Comparison of ENCODE assay signal across 14 mouse cellular contexts in genomic region chr1:162223258-162223940, GRCm38 (mm10).
DNase-seq lines count a peak whose midpoint lies in the region; ATAC-seq and TF ChIP-seq lines count a peak whose summit lies in the region.
"Had no signal": no experiment of that assay in that cellular context is flagged by ENCODE, and none has a peak within 500 bp of the region (broad histone marks: within the 10 kb centered on the region; RNA-seq: fewer than 3 reads in every experiment).

No protein-coding gene starts in this region.

- peak overlapping the region; percentile 67 for H3K27ac ChIP-seq in lung, embryonic 14.5 days (ENCODE audit: low read depth)
- H3K27ac ChIP-seq in embryonic facial prominence, embryonic 11.5 days (replicated peaks; ENCODE audit: low read depth, low read length), result peak overlapping the region; percentile 56
- H3K27ac ChIP-seq in limb, embryonic 14.5 days (replicated peaks; ENCODE audit: low read depth, low read length), result peak overlapping the region; percentile 100
- H3K27ac ChIP-seq: liver, embryonic 12.5 days; midbrain, embryonic 15.5 days had no signal

- no peak for DNase-seq in lung, embryonic 14.5 days
- no peak for DNase-seq in lung, postnatal 10 days
- peak; percentile 61 for DNase-seq in NIH3T3 (ENCODE audit: low read depth)
- peak; percentile 35 for DNase-seq in embryonic facial prominence, embryonic 11.5 days (ENCODE audit: low spot score)
- DNase-seq in limb, embryonic 14.5 days (ENCODE audit: low spot score), result no peak
- DNase-seq in cerebellum, adult 11-12 months, result no peak
- no peak for DNase-seq in spleen, adult 18-20 months
- DNase-seq: cerebellum, adult 2 months; heart, postnatal 4 days; retina, postnatal 1 day had no signal

- H3K27me3 ChIP-seq in lung, embryonic 14.5 days (ENCODE audit: insufficient read depth, low read length), result no peaks in the 10 kb centered on the region
- H3K27me3 ChIP-seq in embryonic facial prominence, embryonic 11.5 days (ENCODE audit: control insufficient read depth, insufficient read depth, low read length), result no peaks in the 10 kb centered on the region
- no peaks in the 10 kb centered on the region for H3K27me3 ChIP-seq in limb, embryonic 14.5 days (ENCODE audit: control insufficient read depth, insufficient read depth, low read length)
- H3K27me3 ChIP-seq: liver, embryonic 12.5 days; midbrain, embryonic 15.5 days; Patski had no signal

- TF ChIP-seq POLR2A in limb, embryonic 14.5 days (IDR thresholded peaks at IDR 0.05; ENCODE audit: borderline replicate concordance, extremely low read depth, insufficient read depth, insufficient read length), result peak; percentile 42; the same call in 1 of the 2 replicates

- H3K9me3 ChIP-seq in lung, embryonic 14.5 days (ENCODE audit: low read depth, low read length), result no peaks in the 10 kb centered on the region
- no peaks in the 10 kb centered on the region for H3K9me3 ChIP-seq in embryonic facial prominence, embryonic 11.5 days (replicated peaks; ENCODE audit: control insufficient read depth, low read length)
- no peaks in the 10 kb centered on the region for H3K9me3 ChIP-seq in limb, embryonic 14.5 days (ENCODE audit: control insufficient read depth, low read length)
- H3K9me3 ChIP-seq: liver, embryonic 12.5 days; midbrain, embryonic 15.5 days had no signal

- peaks cover 13% of the 10 kb centered on the region; the same call in 1 of the 2 replicates for H3K36me3 ChIP-seq in lung, embryonic 14.5 days (ENCODE audit: insufficient read depth)
- H3K36me3 ChIP-seq in embryonic facial prominence, embryonic 11.5 days (replicated peaks; ENCODE audit: control insufficient read depth, insufficient read depth, low read depth, low read length), result no peaks in the 10 kb centered on the region
- peaks cover 35% of the 10 kb centered on the region for H3K36me3 ChIP-seq in limb, embryonic 14.5 days (ENCODE audit: control insufficient read depth, insufficient read depth, low read length)
- H3K36me3 ChIP-seq: liver, embryonic 12.5 days; midbrain, embryonic 15.5 days had no signal

- H3K4me1 ChIP-seq in lung, embryonic 14.5 days (ENCODE audit: insufficient read depth), result peaks cover 21% of the 10 kb centered on the region
- H3K4me1 ChIP-seq in embryonic facial prominence, embryonic 11.5 days (ENCODE audit: control insufficient read depth, insufficient read depth, low read length), result no peaks in the 10 kb centered on the region
- H3K4me1 ChIP-seq in limb, embryonic 14.5 days (ENCODE audit: control insufficient read depth, insufficient read depth, low read length), result peaks cover 10% of the 10 kb centered on the region; the same call in 1 of the 2 replicates
- H3K4me1 ChIP-seq: liver, embryonic 12.5 days; midbrain, embryonic 15.5 days had no signal

- H3K4me3 ChIP-seq in lung, embryonic 14.5 days (ENCODE audit: low read depth, low read length), result no peak overlapping the region
- peak overlapping the region; percentile 17; the same call in 1 of the 2 replicates for H3K4me3 ChIP-seq in embryonic facial prominence, embryonic 11.5 days (ENCODE audit: low read depth, low read length)
- peak overlapping the region; percentile 58 for H3K4me3 ChIP-seq in limb, embryonic 14.5 days (replicated peaks; ENCODE audit: low read length)
- H3K4me3 ChIP-seq: liver, embryonic 12.5 days; midbrain, embryonic 15.5 days had no signal

- TF ChIP-seq CTCF in lung, embryonic 14.5 days (IDR thresholded peaks at IDR 0.05; ENCODE audit: low read depth), result no peak

- no peak for ATAC-seq in lung, embryonic 14.5 days (ENCODE audit: insufficient read depth)
- no peak for ATAC-seq in embryonic facial prominence, embryonic 11.5 days (replicated peaks; ENCODE audit: insufficient number of reproducible peaks, low FRiP score, low TSS enrichment, low read depth)
- ATAC-seq in limb, embryonic 14.5 days (ENCODE audit: low FRiP score, low read depth), result no peak
- ATAC-seq: inflammation-experienced regulatory T-cells, adult 6 months; liver, embryonic 12.5 days; midbrain, embryonic 15.5 days; Patski had no signal

- H3K9ac ChIP-seq in lung, embryonic 14.5 days, result peak overlapping the region; percentile 29
- peak overlapping the region; percentile 34 for H3K9ac ChIP-seq in embryonic facial prominence, embryonic 11.5 days (replicated peaks; ENCODE audit: low read length)
- H3K9ac ChIP-seq in limb, embryonic 14.5 days (ENCODE audit: low read depth, low read length, severe bottlenecking), result peak overlapping the region; percentile 95
- H3K9ac ChIP-seq: liver, embryonic 12.5 days; midbrain, embryonic 15.5 days had no signal

- WGBS in lung, embryonic 14.5 days, result 51% methylated on average over 8 of the region's 8 CpGs
- 62% methylated on average over 8 of the region's 8 CpGs for WGBS in embryonic facial prominence, embryonic 11.5 days
- 35% methylated on average over 8 of the region's 8 CpGs for WGBS in limb, embryonic 14.5 days

- H3K4me2 ChIP-seq in lung, embryonic 14.5 days, result peak overlapping the region; percentile 38
- peak overlapping the region; percentile 39 for H3K4me2 ChIP-seq in embryonic facial prominence, embryonic 11.5 days (ENCODE audit: low read depth, low read length)
- peak overlapping the region; percentile 66 for H3K4me2 ChIP-seq in limb, embryonic 14.5 days (replicated peaks; ENCODE audit: low read depth, low read length, severe bottlenecking)
- H3K4me2 ChIP-seq: liver, embryonic 12.5 days; midbrain, embryonic 15.5 days had no signal

Comparison
In these comparisons a context has a peak if more than half of its experiments do, and no peak if none do; other contexts are left out.
1. DNase-seq: peak in NIH3T3 (single experiment) and embryonic facial prominence, embryonic 11.5 days (single experiment); none in lung, embryonic 14.5 days (single experiment), lung, postnatal 10 days (single experiment), limb, embryonic 14.5 days (single experiment), cerebellum, adult 11-12 months (single experiment) and spleen, adult 18-20 months (0 of 2).
2. H3K9ac ChIP-seq: peak in every context shown above with its lines; median percentile 95 in limb, embryonic 14.5 days; 34 in embryonic facial prominence, embryonic 11.5 days; 29 in lung, embryonic 14.5 days.
3. Peak in every context shown above with its lines, with median percentiles within 50 percentile points of each other: H3K27ac ChIP-seq and H3K4me2 ChIP-seq.